Mouse (Mus musculus): ENCODE measurements around the gene Gm10153. TPM values are rescaled to one million over a fixed set of nuclear protein-coding genes. Genes with fewer than 3 reads are reported as not detected.
"Not testable (repeated sequence)": the region's sequence is repeated elsewhere in the genome, so short reads cannot be mapped to it uniquely, and the experiment has no call there.

Gene Gm10153
- polyA plus RNA-seq, 1 experiment, result not detected

DNA sequence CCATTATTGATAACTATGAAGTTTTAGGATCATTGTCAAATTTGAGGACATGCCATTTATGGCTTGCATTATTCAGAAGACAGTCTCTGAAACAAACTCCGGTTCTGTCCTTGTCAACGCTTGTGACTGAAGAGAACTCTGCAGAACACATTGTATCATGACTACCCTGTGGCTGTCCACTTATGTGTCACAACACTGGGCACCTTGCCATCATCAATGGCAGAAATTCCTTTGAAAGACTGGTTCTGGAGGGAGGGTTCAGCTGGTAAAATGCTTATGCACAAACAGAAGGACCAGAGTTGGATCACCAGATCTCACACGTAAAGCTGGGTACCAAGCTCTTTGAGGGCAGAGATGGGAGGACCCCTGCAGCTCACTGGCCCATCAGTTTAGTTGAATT lies 30.8 kb downstream of the Gm10153 start:
- Histone ChIP-seq H3K36me3 (ENCODE audit: control insufficient read depth, insufficient read depth, low read length) (no peaks in the 10 kb centered on the region), H3K4me1 (ENCODE audit: control insufficient read depth, insufficient read depth, insufficient read length) (no peaks in the 10 kb centered on the region), H3K27ac (ENCODE audit: insufficient read depth, low read length) (no peak overlapping the region), H3K27me3 (ENCODE audit: control insufficient read depth, insufficient read depth, low read length) (no peaks in the 10 kb centered on the region), H3K4me3 (ENCODE audit: extremely low read depth, insufficient read depth, insufficient read length) (no peak overlapping the region)
- WGBS, result 96% methylated on average over 3 of the region's 3 CpGs
- DNase-seq (ENCODE audit: low read depth in 1 of 2, low spot score in 2 of 2), result no peak
- TF ChIP-seq POLR2A (IDR thresholded peaks at IDR 0.05; ENCODE audit: low read depth, low read length) (no peak), CTCF (IDR thresholded peaks at IDR 0.05; ENCODE audit: extremely low read depth, insufficient read depth, insufficient read length, insufficient replicate concordance) (no peak)

DNA sequence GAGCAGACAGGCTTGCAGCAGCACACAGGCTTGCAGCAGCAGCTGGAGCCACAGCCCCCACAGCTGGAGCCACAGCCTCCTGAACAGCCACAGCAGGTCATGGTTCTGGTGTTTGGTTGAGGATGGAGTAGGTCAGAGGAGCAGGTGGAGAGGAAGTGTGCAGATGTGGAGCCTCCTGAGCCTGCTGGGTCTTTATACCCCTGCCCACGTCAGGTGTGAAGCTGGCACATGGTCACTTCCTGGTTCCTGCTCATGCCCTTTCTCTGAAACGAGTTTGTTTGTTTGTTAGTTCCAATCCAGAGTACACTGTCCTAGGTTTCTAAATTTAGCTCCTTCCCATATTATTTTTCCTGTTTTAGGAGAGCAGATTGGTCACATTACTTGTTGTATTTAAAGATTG lies 33.2 kb downstream of the Gm10153 start, which contains the start of gene Gm29735:
Gene Gm29735 (minus strand): TSS at position 101 of the 400 bp plus-strand sequence.
- WGBS, result 12% methylated on average over 2 of the region's 2 CpGs
- H3K27me3 ChIP-seq (ENCODE audit: control insufficient read depth, insufficient read depth, low read length); H3K27ac ChIP-seq (ENCODE audit: insufficient read depth, low read length); H3K4me3 ChIP-seq (ENCODE audit: extremely low read depth, insufficient read depth, insufficient read length); DNase-seq (ENCODE audit: low read depth in 1 of 2, low spot score in 2 of 2); H3K4me1 ChIP-seq (ENCODE audit: control insufficient read depth, insufficient read depth, insufficient read length); H3K36me3 ChIP-seq (ENCODE audit: control insufficient read depth, insufficient read depth, low read length): not testable (repeated sequence)

- H3K27me3 ChIP-seq (ENCODE audit: control insufficient read depth, insufficient read depth, low read length), result no peaks in the 10 kb centered on the region
- no peak for DNase-seq (ENCODE audit: low read depth in 1 of 2, low spot score in 2 of 2)
- no peak for TF ChIP-seq CTCF (IDR thresholded peaks at IDR 0.05; ENCODE audit: extremely low read depth, insufficient read depth, insufficient read length, insufficient replicate concordance)
- no peak for TF ChIP-seq POLR2A (IDR thresholded peaks at IDR 0.05; ENCODE audit: low read depth, low read length)
- H3K4me3 ChIP-seq (ENCODE audit: extremely low read depth, insufficient read depth, insufficient read length), result no peak overlapping the region
- H3K27ac ChIP-seq (ENCODE audit: insufficient read depth, low read length), result no peak overlapping the region
- no peaks in the 10 kb centered on the region for H3K4me1 ChIP-seq (ENCODE audit: control insufficient read depth, insufficient read depth, insufficient read length)
- WGBS, result 12% methylated on average over 1 of the region's 1 CpGs
- H3K36me3 ChIP-seq (ENCODE audit: control insufficient read depth, insufficient read depth, low read length), result no peaks in the 10 kb centered on the region
Observed at GRCm38 (mm10) chr7:142155308-142155707, 34.9 kb downstream of the Gm10153 start.

GRCm38 (mm10) chr7:142152191-142152590 lies 38.0 kb downstream of the Gm10153 start:
- Histone ChIP-seq H3K4me3 (ENCODE audit: extremely low read depth, insufficient read depth, insufficient read length) (no peak overlapping the region), H3K36me3 (ENCODE audit: control insufficient read depth, insufficient read depth, low read length) (no peaks in the 10 kb centered on the region), H3K27ac (ENCODE audit: insufficient read depth, low read length) (no peak overlapping the region), H3K4me1 (ENCODE audit: control insufficient read depth, insufficient read depth, insufficient read length) (no peaks in the 10 kb centered on the region), H3K27me3 (ENCODE audit: control insufficient read depth, insufficient read depth, low read length) (no peaks in the 10 kb centered on the region)
- TF ChIP-seq POLR2A (IDR thresholded peaks at IDR 0.05; ENCODE audit: low read depth, low read length), result no peak
- TF ChIP-seq CTCF (IDR thresholded peaks at IDR 0.05; ENCODE audit: extremely low read depth, insufficient read depth, insufficient read length, insufficient replicate concordance), result no peak
- DNase-seq (ENCODE audit: low read depth in 1 of 2, low spot score in 2 of 2), result no peak
- WGBS, result 91% methylated on average over 4 of the region's 4 CpGs

- H3K27me3 ChIP-seq (ENCODE audit: control insufficient read depth, insufficient read depth, low read length), result no peaks in the 10 kb centered on the region
- H3K4me1 ChIP-seq (ENCODE audit: control insufficient read depth, insufficient read depth, insufficient read length), result no peaks in the 10 kb centered on the region
- TF ChIP-seq POLR2A (IDR thresholded peaks at IDR 0.05; ENCODE audit: low read depth, low read length) (no peak), CTCF (IDR thresholded peaks at IDR 0.05; ENCODE audit: extremely low read depth, insufficient read depth, insufficient read length, insufficient replicate concordance) (no peak)
- DNase-seq (ENCODE audit: low read depth in 1 of 2, low spot score in 2 of 2), result no peak
- H3K36me3 ChIP-seq (ENCODE audit: control insufficient read depth, insufficient read depth, low read length), result no peaks in the 10 kb centered on the region
- H3K27ac ChIP-seq (ENCODE audit: insufficient read depth, low read length), result no peak overlapping the region
- H3K4me3 ChIP-seq (ENCODE audit: extremely low read depth, insufficient read depth, insufficient read length), result no peak overlapping the region
Observed at GRCm38 (mm10) chr7:142148633-142149032, 41.6 kb downstream of the Gm10153 start.

- TF ChIP-seq CTCF (IDR thresholded peaks at IDR 0.05; ENCODE audit: extremely low read depth, insufficient read depth, insufficient read length, insufficient replicate concordance), result no peak
- no peak for TF ChIP-seq POLR2A (IDR thresholded peaks at IDR 0.05; ENCODE audit: low read depth, low read length)
- Histone ChIP-seq H3K27ac (ENCODE audit: insufficient read depth, low read length) (no peak overlapping the region), H3K4me3 (ENCODE audit: extremely low read depth, insufficient read depth, insufficient read length) (no peak overlapping the region), H3K36me3 (ENCODE audit: control insufficient read depth, insufficient read depth, low read length) (no peaks in the 10 kb centered on the region), H3K4me1 (ENCODE audit: control insufficient read depth, insufficient read depth, insufficient read length) (no peaks in the 10 kb centered on the region), H3K27me3 (ENCODE audit: control insufficient read depth, insufficient read depth, low read length) (no peaks in the 10 kb centered on the region)
- peak; percentile 4 to 7 for DNase-seq (ENCODE audit: low read depth in 1 of 2, low spot score in 2 of 2)
- WGBS, result 10% methylated on average over 1 of the region's 1 CpGs
Observed at GRCm38 (mm10) chr7:142146033-142146432, 44.2 kb downstream of the Gm10153 start.

- H3K4me3 ChIP-seq (ENCODE audit: extremely low read depth, insufficient read depth, insufficient read length), result no peak overlapping the region
- no peak for DNase-seq (ENCODE audit: low read depth in 1 of 2, low spot score in 2 of 2)
- TF ChIP-seq CTCF (IDR thresholded peaks at IDR 0.05; ENCODE audit: extremely low read depth, insufficient read depth, insufficient read length, insufficient replicate concordance) (no peak), POLR2A (IDR thresholded peaks at IDR 0.05; ENCODE audit: low read depth, low read length) (no peak)
- H3K27ac ChIP-seq (ENCODE audit: insufficient read depth, low read length), result no peak overlapping the region
- no peaks in the 10 kb centered on the region for H3K36me3 ChIP-seq (ENCODE audit: control insufficient read depth, insufficient read depth, low read length)
- H3K4me1 ChIP-seq (ENCODE audit: control insufficient read depth, insufficient read depth, insufficient read length), result no peaks in the 10 kb centered on the region
- no peaks in the 10 kb centered on the region for H3K27me3 ChIP-seq (ENCODE audit: control insufficient read depth, insufficient read depth, low read length)
- 83% methylated on average over 4 of the region's 4 CpGs for WGBS
Observed at GRCm38 (mm10) chr7:142145413-142145940, 44.7 kb downstream of the Gm10153 start.
